Mouse (Mus musculus): Measurements from ENCODE around the gene Ctnna3. TPM values are rescaled to one million over a fixed set of nuclear protein-coding genes. Genes with fewer than 3 reads are reported as not detected.

The Ctnna3 gene
- total and polyA plus RNA-seq, 3 experiments = not detected

GRCm38 (mm10) chr10:64076410-64077052 is 646.6 kb downstream of the Ctnna3 start:
- Histone ChIP-seq H3K4me3 (ENCODE audit: control insufficient read depth in 1 of 2, insufficient read depth in 1 of 2, low read depth in 2 of 2, low read length in 2 of 2) (no peak overlapping the region), H3K27me3 (ENCODE audit: control insufficient read depth in 1 of 2, insufficient read depth in 2 of 2, low read length in 2 of 2) (no peaks in the 10 kb centered on the region), H3K9me3 (replicated peaks; ENCODE audit: insufficient read depth, low read length) (no peaks in the 10 kb centered on the region), H3K4me1 (ENCODE audit: control insufficient read depth in 1 of 2, insufficient read depth in 2 of 2, low read length in 2 of 2) (no peaks in the 10 kb centered on the region), H3K79me2 (ENCODE audit: control insufficient read depth, insufficient read depth, low read length, poor library complexity) (no peaks in the 10 kb centered on the region), H3K27ac (ENCODE audit: control insufficient read depth, low read depth, low read length) (no peak overlapping the region), H3K36me3 (ENCODE audit: control insufficient read depth in 1 of 2, insufficient read depth in 2 of 2, low read length in 2 of 2) (no peaks in the 10 kb centered on the region), H3K9ac (ENCODE audit: control insufficient read depth, low read depth, low read length, poor library complexity, severe bottlenecking) (no peak overlapping the region)
- no peak for DNase-seq (ENCODE audit: low read depth, low spot score)
- TF ChIP-seq BHLHE40 (IDR thresholded peaks at IDR 0.05; ENCODE audit: borderline replicate concordance, low read depth, low read length) (no peak), MXI1 (IDR thresholded peaks at IDR 0.05; ENCODE audit: low read depth, low read length) (no peak), GATA1 (IDR thresholded peaks at IDR 0.05; ENCODE audit: low read depth, low read length) (no peak), MAX (IDR thresholded peaks at IDR 0.05; ENCODE audit: low read length) (no peak), ZNF384 (IDR thresholded peaks at IDR 0.05; ENCODE audit: low read depth, low read length) (no peak), USF1 (IDR thresholded peaks at IDR 0.05; ENCODE audit: low read depth, low read length) (no peak), SMC3 (IDR thresholded peaks at IDR 0.05; ENCODE audit: low read depth, low read length) (no peak)

- no peaks in the 10 kb centered on the region for H3K27me3 ChIP-seq (ENCODE audit: control insufficient read depth in 1 of 2, insufficient read depth in 2 of 2, low read length in 2 of 2)
- H3K36me3 ChIP-seq (ENCODE audit: control insufficient read depth in 1 of 2, insufficient read depth in 2 of 2, low read length in 2 of 2) = no peaks in the 10 kb centered on the region
- no peak overlapping the region for H3K27ac ChIP-seq (ENCODE audit: control insufficient read depth, low read depth, low read length)
- no peaks in the 10 kb centered on the region for H3K9me3 ChIP-seq (replicated peaks; ENCODE audit: insufficient read depth, low read length)
- no peaks in the 10 kb centered on the region for H3K79me2 ChIP-seq (ENCODE audit: control insufficient read depth, insufficient read depth, low read length, poor library complexity)
- H3K4me1 ChIP-seq (ENCODE audit: control insufficient read depth in 1 of 2, insufficient read depth in 2 of 2, low read length in 2 of 2) = no peaks in the 10 kb centered on the region
- no peak for DNase-seq (ENCODE audit: low read depth, low spot score)
- no peak overlapping the region for H3K9ac ChIP-seq (ENCODE audit: control insufficient read depth, low read depth, low read length, poor library complexity, severe bottlenecking)
- TF ChIP-seq ZC3H11A (IDR thresholded peaks at IDR 0.05; ENCODE audit: low read depth, low read length) (no peak), TAL1 (IDR thresholded peaks at IDR 0.05; ENCODE audit: low read length) (no peak), MAZ (IDR thresholded peaks at IDR 0.05; ENCODE audit: low read depth, low read length) (no peak), ZKSCAN1 (IDR thresholded peaks at IDR 0.05; ENCODE audit: low read depth, low read length) (no peak), MXI1 (IDR thresholded peaks at IDR 0.05; ENCODE audit: low read depth, low read length) (no peak), ETS1 (IDR thresholded peaks at IDR 0.05; ENCODE audit: low read depth, low read length) (no peak), MAFK (IDR thresholded peaks at IDR 0.05; ENCODE audit: borderline replicate concordance, low read depth, low read length) (no peak), MYC (IDR thresholded peaks at IDR 0.05; ENCODE audit: low read depth, low read length) (no peak), SIN3A (IDR thresholded peaks at IDR 0.05; ENCODE audit: low read length) (no peak), GATA1 (IDR thresholded peaks at IDR 0.05; ENCODE audit: low read depth, low read length) (no peak), RAD21 (IDR thresholded peaks at IDR 0.05; ENCODE audit: low read depth, low read length) (no peak), MAX (IDR thresholded peaks at IDR 0.05; ENCODE audit: low read length) (no peak), MEF2A (IDR thresholded peaks at IDR 0.05; ENCODE audit: extremely low read depth, insufficient replicate concordance, low read depth, low read length, poor library complexity, severe bottlenecking) (no peak)
- no peak overlapping the region for H3K4me3 ChIP-seq (ENCODE audit: control insufficient read depth in 1 of 2, insufficient read depth in 1 of 2, low read depth in 2 of 2, low read length in 2 of 2)
These were observed 652.4 kb downstream of the Ctnna3 start for GRCm38 (mm10) chr10:64082345-64082744.
